Mouse (Mus musculus) cortical plate, adult 2 months (tissue): Measurements from ENCODE around the gene 1700010B08Rik. TPM values are rescaled to one million over a fixed set of nuclear protein-coding genes. Genes with fewer than 3 reads are reported as not detected.

ENCODE experiments used
- H3K27ac ChIP-seq: fragments of 200-500 bp; 2 replicates; pipeline ENCODE4 v1.5.1; 2012; ENCODE audit warnings: low read length, control low read depth, inconsistent platforms; ENCODE audit not compliant: insufficient read depth
- H3K4me1 ChIP-seq: fragments of 200-500 bp; 2 replicates; pipeline ENCODE4 v1.6.1; 2011; ENCODE audit warnings: low read length; ENCODE audit not compliant: control insufficient read depth, insufficient read depth
- H3K4me3 ChIP-seq: fragments of 200-500 bp; 2 replicates; pipeline ENCODE4 v1.5.1; 2011; ENCODE audit warnings: mild to moderate bottlenecking, low read length, control low read depth; ENCODE audit not compliant: insufficient read depth
- CTCF ChIP-seq: fragments of 200-500 bp; IDR thresholded peaks from 2 replicates; pipeline ENCODE4 v1.5.1; 2011; ENCODE audit warnings: mild to moderate bottlenecking, control low read depth, low read length; ENCODE audit not compliant: insufficient read depth; ENCODE audit errors: extremely low read depth
- POLR2A ChIP-seq: fragments of 200-500 bp; IDR thresholded peaks from 2 replicates; pipeline ENCODE4 v1.6.1; 2011; ENCODE audit warnings: mild to moderate bottlenecking, low read length, control low read depth; ENCODE audit not compliant: insufficient read depth; ENCODE audit errors: extremely low read depth
- polyA plus RNA-seq: library from polyadenylated mRNA; depleted of rRNA; stranded (reverse); fragments of >200 nt; gene quantifications from 2 replicates; pipeline ENCODE4 v1.2.3, GENCODE M21; 2012

1700010B08Rik gene
- polyA plus RNA-seq, 1 experiment: not detected

DNA sequence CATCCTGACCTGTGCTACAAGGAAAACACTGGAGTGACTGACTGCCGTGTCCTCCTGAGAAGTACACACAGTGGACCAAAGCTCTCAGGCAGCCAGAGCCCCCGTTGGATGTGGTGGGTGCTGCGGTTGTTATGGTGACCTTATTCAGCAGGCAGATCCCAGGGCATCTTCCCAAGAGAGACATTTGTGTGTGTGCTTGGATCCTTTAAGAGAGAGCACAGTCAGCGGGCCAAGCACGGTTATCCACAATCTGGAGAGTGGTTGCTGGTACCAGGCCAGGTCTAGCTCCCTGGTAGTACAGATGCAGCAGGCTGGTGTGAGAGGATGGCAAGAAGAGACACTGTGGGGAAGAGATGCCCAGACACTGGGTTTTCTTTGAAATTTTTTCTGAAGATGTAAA lies 2.2 kb upstream of the 1700010B08Rik start:
- TF ChIP-seq CTCF: no peak
- TF ChIP-seq POLR2A: no peak
- H3K27ac ChIP-seq: no peak overlapping the region
- H3K4me3 ChIP-seq: no peak overlapping the region

DNA sequence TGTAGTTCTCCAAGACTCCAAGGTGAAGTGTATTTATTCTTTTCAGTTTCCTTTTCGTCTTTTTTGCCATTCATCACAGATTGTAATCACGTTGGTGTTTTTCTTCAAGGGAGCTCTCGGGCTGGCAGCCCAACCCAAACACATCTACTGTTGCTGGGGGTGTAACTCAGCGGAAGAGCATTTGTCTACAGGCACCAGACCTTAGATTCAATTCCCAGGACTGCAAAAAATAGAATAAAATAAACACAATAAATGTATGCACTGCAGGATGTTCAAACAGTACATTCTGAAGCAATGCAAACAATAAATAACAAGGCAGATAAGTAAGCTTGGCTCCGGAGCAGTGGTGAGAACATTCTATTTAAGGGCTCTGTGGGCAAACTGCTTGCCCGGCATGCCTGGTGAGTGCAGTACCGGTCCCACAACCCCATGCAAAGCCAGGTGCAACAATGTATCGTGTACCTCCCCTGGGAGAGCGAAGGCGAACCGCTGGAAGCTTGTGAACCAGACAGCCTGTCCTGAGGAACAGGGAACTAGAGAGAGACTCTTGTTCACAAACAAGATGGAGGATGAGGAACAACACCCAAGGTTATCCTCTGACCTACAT lies 3.1 kb downstream of the 1700010B08Rik start:
- Histone ChIP-seq H3K4me1 (no peaks in the 10 kb centered on the region), H3K4me3 (no peak overlapping the region), H3K27ac (no peak overlapping the region)
- TF ChIP-seq POLR2A: no peak

More for the DNA sequence above, 2.2 kb upstream of the 1700010B08Rik start:
- H3K4me1 ChIP-seq: no peaks in the 10 kb centered on the region

DNA sequence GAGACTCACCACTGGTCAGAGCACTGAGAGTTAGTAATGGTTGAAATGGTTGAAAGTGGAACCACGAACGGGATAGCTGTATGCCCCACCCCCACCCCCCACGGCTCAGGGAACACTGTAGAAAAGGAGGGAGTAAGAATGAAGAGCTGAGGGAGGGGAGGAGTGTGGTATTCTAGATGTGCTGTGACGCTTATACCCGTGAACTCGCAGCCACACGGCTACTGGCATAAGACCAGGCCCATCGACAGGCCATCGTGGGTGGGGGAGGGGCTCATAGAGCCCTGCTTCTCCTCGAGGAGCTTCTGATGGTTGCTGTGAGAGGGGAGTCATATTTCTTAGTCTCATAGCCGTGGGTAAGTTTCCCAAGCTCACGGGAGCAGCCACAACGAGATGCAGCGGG lies 5.2 kb downstream of the 1700010B08Rik start:
- no peak overlapping the region for H3K4me3 ChIP-seq
- no peaks in the 10 kb centered on the region for H3K4me1 ChIP-seq
- TF ChIP-seq POLR2A: no peak
- no peak for TF ChIP-seq CTCF
- H3K27ac ChIP-seq: no peak overlapping the region

DNA sequence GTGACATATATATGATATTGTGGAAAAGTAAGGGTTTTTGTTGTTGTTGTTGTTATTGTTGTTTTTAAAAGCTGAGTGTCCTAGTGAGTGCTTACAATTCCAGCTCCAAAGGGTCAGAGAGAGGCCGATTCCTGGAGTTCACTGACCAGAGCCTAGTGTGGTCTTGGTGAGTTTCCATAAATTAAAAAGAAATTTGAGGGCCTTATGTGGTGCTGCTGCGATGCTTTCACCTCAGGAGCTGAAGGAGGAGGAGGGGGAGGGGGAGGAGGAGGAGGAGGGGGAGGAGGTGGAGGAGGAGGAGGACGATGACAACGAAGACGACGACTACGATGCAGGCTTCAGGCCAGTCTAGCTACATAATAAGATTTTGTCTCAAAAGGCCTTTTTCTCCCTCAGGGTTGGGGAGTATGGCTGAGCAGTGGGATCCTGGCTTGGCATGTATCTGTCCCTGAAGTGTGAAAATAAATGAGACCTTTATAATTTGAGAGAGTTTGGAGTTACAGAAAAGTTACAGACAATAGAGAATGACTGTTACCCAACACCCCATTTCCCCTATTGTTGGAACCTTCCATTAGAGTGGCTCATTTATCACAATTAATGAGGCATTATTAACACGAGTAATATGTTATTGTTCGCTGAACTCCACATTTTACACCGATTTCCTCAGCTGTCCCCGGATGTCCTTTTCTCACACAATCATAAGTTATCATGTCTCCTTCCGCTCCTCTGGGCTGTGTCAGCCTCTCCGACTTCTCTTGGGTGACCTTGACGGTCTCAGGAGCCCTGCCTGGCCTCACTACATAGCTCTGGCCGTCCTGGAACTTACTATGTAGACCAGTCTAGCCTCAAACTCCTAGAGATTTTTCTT lies 6.0 kb downstream of the 1700010B08Rik start:
- H3K27ac ChIP-seq: no peak overlapping the region
- H3K4me3 ChIP-seq: no peak overlapping the region
- H3K4me1 ChIP-seq: no peaks in the 10 kb centered on the region
- no peak for TF ChIP-seq POLR2A
- TF ChIP-seq CTCF: no peak

DNA sequence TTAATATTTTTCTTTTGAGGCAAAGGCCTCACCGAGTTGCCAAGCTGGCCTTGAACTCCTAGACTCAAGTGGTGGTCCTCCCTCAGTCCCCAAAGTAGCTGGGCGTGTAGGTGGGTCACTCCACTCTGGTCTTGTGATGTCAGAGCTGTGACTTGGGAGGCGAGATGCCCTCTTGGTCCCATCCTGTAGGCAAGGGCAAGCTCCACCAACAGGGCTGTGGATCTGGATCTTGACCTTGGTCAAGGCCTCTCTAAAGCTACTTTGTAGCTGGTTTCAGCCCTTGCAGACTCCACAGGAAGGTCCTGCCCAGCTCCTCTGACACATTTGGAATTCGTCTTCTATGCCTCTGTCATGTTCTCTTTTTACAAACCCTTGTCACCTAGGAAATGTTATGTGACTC lies 6.6 kb downstream of the 1700010B08Rik start:
- Histone ChIP-seq H3K4me3 (no peak overlapping the region), H3K27ac (no peak overlapping the region), H3K4me1 (no peaks in the 10 kb centered on the region)
- no peak for TF ChIP-seq CTCF
- TF ChIP-seq POLR2A: no peak

DNA sequence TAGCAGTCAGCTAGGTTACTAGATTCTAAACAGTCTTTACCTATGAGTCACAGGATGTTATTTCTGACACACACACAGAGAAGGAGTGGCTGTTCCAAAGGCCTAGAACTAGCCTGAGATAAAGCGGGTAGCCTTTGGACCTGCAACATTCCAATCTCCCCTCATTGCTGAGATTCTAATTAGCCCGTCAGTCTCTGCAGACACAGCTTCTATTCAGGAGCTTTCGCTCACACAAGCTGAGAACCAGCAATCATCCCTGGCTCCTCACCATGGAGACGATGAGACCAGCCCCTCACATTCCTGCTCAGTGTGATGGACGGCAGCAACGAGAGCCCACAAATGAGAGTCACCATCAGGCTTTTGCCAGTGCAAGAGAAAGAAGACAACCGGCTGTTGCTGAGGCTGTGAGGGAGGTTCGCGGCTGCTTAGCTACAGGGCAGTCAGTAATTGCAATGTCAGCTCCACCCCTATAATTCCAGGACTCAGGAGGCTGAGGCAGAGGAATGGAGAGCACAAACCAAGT lies 11.3 kb downstream of the 1700010B08Rik start:
- TF ChIP-seq POLR2A: no peak
- TF ChIP-seq CTCF: no peak
- no peak overlapping the region for H3K4me3 ChIP-seq
- no peaks in the 10 kb centered on the region for H3K4me1 ChIP-seq
- no peak overlapping the region for H3K27ac ChIP-seq

DNA sequence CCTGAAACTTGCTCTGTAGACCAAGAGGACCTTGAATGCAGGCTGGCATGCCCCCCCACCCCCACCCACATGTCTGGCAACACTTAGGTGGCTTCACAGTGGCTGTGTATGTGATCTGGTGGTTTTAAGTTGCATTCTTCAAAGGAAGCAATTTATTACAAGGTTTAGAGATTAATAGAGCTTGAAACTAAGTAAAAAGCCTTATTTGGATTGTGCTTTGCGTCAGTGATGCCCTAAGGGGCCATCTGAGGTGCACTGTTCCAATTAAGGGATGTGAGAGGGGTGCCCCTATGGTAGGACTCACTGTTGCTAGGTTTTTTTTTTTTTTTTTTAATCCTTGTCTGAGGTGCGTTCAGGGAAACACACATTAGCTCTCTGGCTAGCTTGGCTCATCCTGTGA lies 15.2 kb downstream of the 1700010B08Rik start:
- Histone ChIP-seq H3K27ac (no peak overlapping the region), H3K4me3 (no peak overlapping the region), H3K4me1 (peaks cover 10% of the 10 kb centered on the region)
- TF ChIP-seq CTCF (no peak), POLR2A (no peak)

DNA sequence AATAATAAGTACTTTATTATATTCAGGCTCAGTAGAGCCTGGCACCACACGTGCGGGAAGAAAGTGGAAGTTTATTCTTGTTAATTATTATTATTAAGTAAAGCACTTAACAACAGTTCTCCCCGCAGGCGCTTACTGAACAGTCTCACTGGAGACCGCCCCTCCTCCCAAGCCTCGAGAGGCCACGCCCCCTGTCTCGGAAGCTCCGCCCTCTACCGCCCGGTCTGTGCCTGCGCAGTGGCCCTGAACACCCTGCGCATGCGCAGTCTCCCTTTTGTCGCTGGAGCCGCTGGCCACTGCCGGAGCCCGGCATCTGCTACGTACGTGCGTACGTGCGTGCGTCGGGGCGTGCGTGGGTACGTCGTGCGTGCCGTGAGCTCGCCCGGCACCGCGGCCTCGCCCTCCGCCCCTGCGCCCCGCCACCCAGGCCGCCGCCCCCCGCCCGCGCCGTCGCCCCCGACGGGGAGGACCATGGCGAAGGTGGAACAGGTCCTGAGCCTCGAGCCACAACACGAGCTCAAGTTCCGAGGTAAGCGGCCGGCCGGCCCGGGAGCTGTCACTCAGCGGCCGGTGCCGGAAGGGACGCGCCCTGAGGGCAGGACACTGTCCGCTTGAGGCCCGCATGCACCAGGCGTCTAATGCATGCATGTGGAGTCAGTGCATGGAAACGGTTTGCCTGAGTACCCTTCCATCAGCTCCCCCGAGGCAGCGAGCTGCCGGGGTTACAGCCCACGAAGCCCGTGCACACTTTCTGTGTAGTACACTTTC lies 18.2 kb downstream of the 1700010B08Rik start, which contains the start of gene Vapb:
Gene Vapb, plus strand, starts transcription at position 290 of the 768 bp plus-strand sequence.
- TF ChIP-seq POLR2A (peak; percentile 49; the same call in 1 of the 2 replicates), CTCF (no peak)

DNA sequence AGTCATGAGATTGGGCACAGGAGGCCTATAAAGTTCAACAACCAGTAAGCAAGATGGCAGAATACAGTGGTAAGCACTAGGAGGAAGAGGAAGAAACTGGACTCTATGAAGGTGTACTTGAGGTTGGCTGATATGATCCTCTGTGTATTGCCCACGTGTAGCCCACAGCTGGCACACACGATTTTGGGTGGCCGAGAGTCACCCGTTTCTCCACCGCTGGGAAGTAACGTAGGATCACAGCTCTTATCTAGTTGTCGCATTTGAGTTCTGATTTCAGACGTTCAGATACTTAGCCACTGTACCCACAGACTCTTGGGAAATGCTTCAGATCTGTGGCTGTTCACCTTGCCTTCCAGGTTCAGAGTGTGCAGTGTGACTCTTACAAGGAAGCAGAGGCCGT lies 19.0 kb downstream of the 1700010B08Rik start:
- TF ChIP-seq POLR2A: no peak
- TF ChIP-seq CTCF: no peak
- H3K27ac ChIP-seq: no peak overlapping the region
- H3K4me1 ChIP-seq: peaks cover 11% of the 10 kb centered on the region
- H3K4me3 ChIP-seq: peak overlapping the region; percentile 88

More for the DNA sequence above, 18.2 kb downstream of the 1700010B08Rik start, which contains the start of gene Vapb:
- Histone ChIP-seq H3K4me1 (peaks cover 11% of the 10 kb centered on the region), H3K4me3 (peak within 1 kb of the TSS; percentile 88), H3K27ac (peak within 1 kb of the TSS; percentile 17; the same call in 1 of the 2 replicates)

DNA sequence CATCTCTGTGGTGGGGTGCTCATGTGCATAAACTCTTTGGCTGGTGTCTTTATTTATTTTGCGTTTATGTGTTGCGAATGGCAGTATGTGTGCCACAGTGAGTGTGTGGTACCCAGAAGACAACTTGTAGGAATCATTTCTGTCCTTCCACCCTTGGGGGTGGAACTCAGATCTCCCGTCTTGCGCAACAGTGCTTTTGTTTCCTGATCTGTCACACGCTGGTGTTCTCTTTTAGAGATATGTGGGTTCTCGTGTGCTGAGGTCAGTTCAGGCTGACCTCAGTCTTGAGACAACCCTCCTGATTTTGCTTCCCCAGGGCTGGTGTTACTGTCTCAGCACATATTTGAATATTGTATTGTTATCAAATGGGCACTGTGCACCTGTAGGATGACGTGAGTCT lies 19.9 kb downstream of the 1700010B08Rik start:
- H3K4me1 ChIP-seq: peaks cover 11% of the 10 kb centered on the region
- H3K4me3 ChIP-seq: no peak overlapping the region
- H3K27ac ChIP-seq: no peak overlapping the region
- TF ChIP-seq POLR2A (no peak), CTCF (no peak)
